Mouse (Mus musculus) cortical plate, adult 2 months (tissue): Measurements from ENCODE around the gene Ptpdc1.

Experiments used
- CTCF ChIP-seq: fragments of 200-500 bp; IDR thresholded peaks from 2 replicates; pipeline ENCODE4 v1.5.1; 2011; ENCODE audit warnings: mild to moderate bottlenecking, control low read depth, low read length; ENCODE audit not compliant: insufficient read depth; ENCODE audit errors: extremely low read depth
- POLR2A ChIP-seq: fragments of 200-500 bp; IDR thresholded peaks from 2 replicates; pipeline ENCODE4 v1.6.1; 2011; ENCODE audit warnings: mild to moderate bottlenecking, low read length, control low read depth; ENCODE audit not compliant: insufficient read depth; ENCODE audit errors: extremely low read depth

DNA sequence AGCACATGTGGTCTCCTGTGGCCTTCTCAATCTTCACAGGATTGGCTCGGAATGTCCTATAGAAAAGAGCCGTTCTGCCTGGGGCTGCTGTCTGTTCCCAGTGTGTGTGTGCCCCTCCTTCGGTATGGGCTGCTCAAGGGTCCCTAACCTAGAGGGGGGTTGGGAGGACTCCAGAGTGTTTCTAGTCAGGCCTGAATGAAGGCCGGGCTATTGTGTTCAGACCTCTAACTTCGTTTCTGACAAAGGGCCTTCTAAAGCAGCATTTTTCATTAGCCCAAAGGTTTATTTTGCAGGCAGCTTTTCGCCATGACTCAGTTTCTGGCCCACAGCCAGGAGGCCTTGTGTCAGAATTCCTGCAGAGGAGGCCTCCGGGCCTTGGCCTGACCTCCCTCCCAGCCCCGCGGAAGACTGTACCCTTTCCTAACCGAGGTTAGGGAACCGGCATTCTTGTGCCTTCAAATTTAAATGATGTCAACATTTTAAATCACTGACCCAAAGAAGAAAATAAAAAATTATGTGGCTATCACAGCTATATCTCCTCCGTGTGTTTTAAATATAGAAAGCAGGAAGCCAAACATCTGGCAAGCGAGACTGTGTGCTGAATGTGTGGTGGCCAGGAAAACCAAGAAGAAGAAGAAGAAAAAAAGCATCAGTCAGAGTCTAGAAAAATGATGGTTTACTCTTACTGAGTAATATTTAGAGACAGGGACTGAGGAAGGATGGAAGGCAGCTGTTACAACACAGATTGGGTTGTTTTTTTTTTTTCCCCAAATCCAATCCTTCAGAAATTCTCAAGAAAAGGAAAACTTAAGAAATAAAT, 59.1 kb downstream of the Ptpdc1 start:
- no peak for TF ChIP-seq CTCF
- no peak for TF ChIP-seq POLR2A
